Mouse (Mus musculus) intestine, embryonic 14.5 days (tissue): ENCODE data around the gene Pde10a. TPM values are rescaled to one million over a fixed set of nuclear protein-coding genes. Genes with fewer than 3 reads are reported as not detected.

ENCODE experiments used
- ATAC-seq: fragments of 200-750 bp; cut with Nextera tagmentation; replicated peaks from 2 replicates; pipeline ENCODE4 v1.8.0; 2017; ENCODE audit warnings: low read depth, moderate number of reproducible peaks, moderate TSS enrichment, moderate library complexity; ENCODE audit not compliant: low FRiP score, low TSS enrichment
- DNase-seq: peaks from one replicate; pipeline ENCODE4 v3.0.0-alpha.2; 2018; ENCODE audit warnings: low spot score
- H3K27ac ChIP-seq: fragments of 300-500 bp; sonication (generic); 2 replicates; pipeline ENCODE4 v1.5.1; 2014; ENCODE audit warnings: low read depth, mild to moderate bottlenecking, control low read depth
- H3K27me3 ChIP-seq: fragments of 300-500 bp; sonication (generic); replicated peaks from 2 replicates; pipeline ENCODE4 v1.6.1; 2014; ENCODE audit warnings: low read length, control low read depth; ENCODE audit not compliant: control insufficient read depth, insufficient read depth
- H3K36me3 ChIP-seq: fragments of 300-500 bp; sonication (generic); 2 replicates; pipeline ENCODE4 v1.6.1; 2014; ENCODE audit warnings: low read length, control low read depth; ENCODE audit not compliant: control insufficient read depth, insufficient read depth
- H3K4me1 ChIP-seq: fragments of 300-500 bp; sonication (generic); replicated peaks from 2 replicates; pipeline ENCODE4 v1.6.1; 2014; ENCODE audit warnings: low read length, control low read depth, mixed read lengths; ENCODE audit not compliant: control insufficient read depth, insufficient read depth
- H3K4me2 ChIP-seq: fragments of 300-500 bp; sonication (generic); 2 replicates; pipeline ENCODE4 v1.6.1; 2014; ENCODE audit warnings: low read length
- H3K4me3 ChIP-seq: fragments of 300-500 bp; sonication (generic); 2 replicates; pipeline ENCODE4 v1.5.1; 2014; ENCODE audit warnings: low read depth, low read length, control low read depth, mixed read lengths
- H3K9ac ChIP-seq: fragments of 300-500 bp; sonication (generic); 2 replicates; pipeline ENCODE4 v1.6.1; 2014; ENCODE audit warnings: mild to moderate bottlenecking, low read length
- H3K9me3 ChIP-seq: fragments of 300-500 bp; sonication (generic); 2 replicates; pipeline ENCODE4 v1.6.1; 2016; ENCODE audit warnings: low read length, control low read depth; ENCODE audit not compliant: control insufficient read depth
- WGBS: fragments of 180-500 bp; shearing (Covaris S2); extraction: QIAGEN DNeasy Blood & Tissue Kit; methylation state at CpG from one replicate; pipeline ENCODE4 v1.1.7; 2014; 5-methylcytosine and 5-hydroxymethylcytosine counted together
- polyA plus RNA-seq: library from polyadenylated mRNA; unstranded; fragments of >200 nt; fragmentation: Nextera tagmentation; extraction: Ambion mirVana; gene quantifications from 2 replicates; pipeline ENCODE4 v1.2.1, GENCODE M21; 2014

Gene Pde10a
- polyA plus RNA-seq, 1 experiment from 2014 or later: 1.4 TPM

- Histone ChIP-seq H3K4me2 (peak overlapping the region; percentile 43), H3K4me3 (no peak overlapping the region), H3K27me3 (peaks cover 15% of the 10 kb centered on the region), H3K9ac (no peak overlapping the region), H3K9me3 (no peaks in the 10 kb centered on the region), H3K4me1 (peaks cover 15% of the 10 kb centered on the region), H3K27ac (no peak overlapping the region), H3K36me3 (no peaks in the 10 kb centered on the region)
- WGBS: under 1% methylated on average over 16 of the region's 16 CpGs
- DNase-seq (peak; percentile 90), ATAC-seq (peak; percentile 86)
These were observed 16.6 kb upstream of the Pde10a start for GRCm38 (mm10) chr17:8508305-8509141.

- Histone ChIP-seq H3K9ac (no peak overlapping the region), H3K27ac (no peak overlapping the region), H3K27me3 (0 out of 2 replicates have a peak, but pooled peaks cover 4% of the 10 kb centered on the region), H3K36me3 (no peaks in the 10 kb centered on the region), H3K4me3 (no peak overlapping the region), H3K4me2 (no peak overlapping the region), H3K9me3 (no peaks in the 10 kb centered on the region), H3K4me1 (no peaks in the 10 kb centered on the region)
- no peak for DNase-seq
- 74% methylated on average over 6 of the region's 6 CpGs for WGBS
- ATAC-seq: no peak
These were observed 9.2 kb upstream of the Pde10a start for GRCm38 (mm10) chr17:8516006-8516405.

GRCm38 (mm10) chr17:8523986-8524385, 1.2 kb upstream of the Pde10a start:
- no peak for ATAC-seq

GRCm38 (mm10) chr17:8524387-8525165, 596 bp upstream of the Pde10a start:
- no peak overlapping the region for H3K27ac ChIP-seq
- peak overlapping the region; percentile 44 for H3K4me3 ChIP-seq
- 2% methylated on average over 35 of the region's 45 CpGs for WGBS
- H3K4me2 ChIP-seq: peak overlapping the region; percentile 97
- ATAC-seq: peak; percentile 78
- H3K27me3 ChIP-seq: peaks cover 57% of the 10 kb centered on the region
- H3K9ac ChIP-seq: peak overlapping the region; percentile 35
- H3K4me1 ChIP-seq: peaks cover 15% of the 10 kb centered on the region; the same call in 1 of the 2 replicates
- peak; percentile 76 for DNase-seq
- no peaks in the 10 kb centered on the region for H3K9me3 ChIP-seq
- no peaks in the 10 kb centered on the region for H3K36me3 ChIP-seq

More at GRCm38 (mm10) chr17:8523986-8524385, 1.2 kb upstream of the Pde10a start:
- peaks cover 15% of the 10 kb centered on the region; the same call in 1 of the 2 replicates for H3K4me1 ChIP-seq
- no peak overlapping the region for H3K27ac ChIP-seq
- peak overlapping the region; percentile 44 for H3K4me3 ChIP-seq
- DNase-seq: no peak
- H3K4me2 ChIP-seq: peak overlapping the region; percentile 97
- WGBS: 34% methylated on average over 3 of the region's 3 CpGs
- H3K9ac ChIP-seq: no peak overlapping the region
- H3K9me3 ChIP-seq: no peaks in the 10 kb centered on the region
- peaks cover 57% of the 10 kb centered on the region for H3K27me3 ChIP-seq
- no peaks in the 10 kb centered on the region for H3K36me3 ChIP-seq

- Histone ChIP-seq H3K27ac (no peak overlapping the region), H3K4me2 (peak overlapping the region; percentile 97), H3K9ac (no peak overlapping the region), H3K4me1 (peaks cover 15% of the 10 kb centered on the region; the same call in 1 of the 2 replicates), H3K36me3 (no peaks in the 10 kb centered on the region), H3K9me3 (no peaks in the 10 kb centered on the region), H3K4me3 (peak overlapping the region; percentile 44), H3K27me3 (peaks cover 57% of the 10 kb centered on the region)
- DNase-seq: no peak
- no peak for ATAC-seq
- WGBS: 5% methylated on average over 21 of the region's 21 CpGs
These were observed 984 bp downstream of the Pde10a start for GRCm38 (mm10) chr17:8525971-8526740.

GRCm38 (mm10) chr17:8526815-8527261, 1.7 kb downstream of the Pde10a start:
- Histone ChIP-seq H3K4me3 (no peak overlapping the region), H3K9ac (no peak overlapping the region), H3K27ac (no peak overlapping the region), H3K9me3 (no peaks in the 10 kb centered on the region), H3K4me2 (no peak overlapping the region), H3K4me1 (peaks cover 15% of the 10 kb centered on the region; the same call in 1 of the 2 replicates), H3K27me3 (peaks cover 55% of the 10 kb centered on the region), H3K36me3 (no peaks in the 10 kb centered on the region)
- 20% methylated on average over 7 of the region's 9 CpGs for WGBS
- ATAC-seq (no peak), DNase-seq (no peak)

- H3K27ac ChIP-seq: no peak overlapping the region
- peaks cover 44% of the 10 kb centered on the region for H3K27me3 ChIP-seq
- 80% methylated on average over 3 of the region's 3 CpGs for WGBS
- ATAC-seq (no peak), DNase-seq (no peak)
- H3K9me3 ChIP-seq: no peaks in the 10 kb centered on the region
- H3K36me3 ChIP-seq: no peaks in the 10 kb centered on the region
- H3K9ac ChIP-seq: no peak overlapping the region
- H3K4me3 ChIP-seq: no peak overlapping the region
- H3K4me2 ChIP-seq: no peak overlapping the region
- H3K4me1 ChIP-seq: peaks cover 15% of the 10 kb centered on the region; the same call in 1 of the 2 replicates
These were observed 3.5 kb downstream of the Pde10a start for GRCm38 (mm10) chr17:8528641-8529040.

- no peak for ATAC-seq
- Histone ChIP-seq H3K4me1 (no peaks in the 10 kb centered on the region), H3K27me3 (0 out of 2 replicates have a peak, but pooled peaks cover 5% of the 10 kb centered on the region), H3K4me2 (no peak overlapping the region), H3K9ac (no peak overlapping the region), H3K36me3 (no peaks in the 10 kb centered on the region), H3K9me3 (no peaks in the 10 kb centered on the region), H3K27ac (no peak overlapping the region), H3K4me3 (no peak overlapping the region)
- DNase-seq: no peak
- 56% methylated on average over 4 of the region's 4 CpGs for WGBS
These were observed 7.4 kb downstream of the Pde10a start for GRCm38 (mm10) chr17:8532609-8533008.
